Mouse (Mus musculus) layer of hippocampus, adult 8-10 months (tissue): ENCODE data around the gene Klrc2. TPM values are rescaled to one million over a fixed set of nuclear protein-coding genes. Genes with fewer than 3 reads are reported as not detected.
"Not testable (repeated sequence)": the region's sequence is repeated elsewhere in the genome, so short reads cannot be mapped to it uniquely, and the experiment has no call there.

ENCODE experiments used
- DNase-seq, 2 experiments: peaks; one replicate each; pipeline ENCODE4 v3.0.0; 2022; ENCODE audit warnings: low spot score in 2 of 2
- microRNA-seq, 2 experiments: library from miRNA; unstranded; fragments of <30 nt; microRNA quantifications; one replicate each; pipeline ENCODE4 v1.2.0; 2022
- total RNA-seq, 4 experiments: library from RNA; stranded (reverse); gene quantifications; 2 replicates each; pipeline ENCODE4 v1.2.4; 2022

Gene Klrc2
- not detected for total RNA-seq

DNA sequence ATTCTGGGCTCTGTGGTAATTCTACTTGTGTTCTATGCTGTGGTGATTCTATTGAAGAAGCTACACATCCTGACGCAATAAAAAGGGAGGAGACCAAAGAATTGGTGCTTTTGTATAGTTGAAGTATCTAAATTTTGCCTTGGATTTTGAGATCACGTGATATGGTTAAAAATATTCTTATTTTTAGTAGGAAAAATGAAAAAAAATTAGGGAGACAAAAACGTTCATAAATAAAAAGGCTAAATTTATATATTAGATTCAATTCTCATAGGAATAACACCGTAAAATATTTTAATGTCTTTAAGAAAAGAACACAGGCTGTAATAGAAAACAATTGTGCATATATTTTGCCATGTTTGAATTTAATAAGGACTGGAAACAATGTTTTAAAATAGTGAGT, at the start of gene Klrc2:
Gene Klrc2, minus strand, starts transcription at position 101 of the 400 bp plus-strand sequence.
- DNase-seq = not testable (repeated sequence)

DNA sequence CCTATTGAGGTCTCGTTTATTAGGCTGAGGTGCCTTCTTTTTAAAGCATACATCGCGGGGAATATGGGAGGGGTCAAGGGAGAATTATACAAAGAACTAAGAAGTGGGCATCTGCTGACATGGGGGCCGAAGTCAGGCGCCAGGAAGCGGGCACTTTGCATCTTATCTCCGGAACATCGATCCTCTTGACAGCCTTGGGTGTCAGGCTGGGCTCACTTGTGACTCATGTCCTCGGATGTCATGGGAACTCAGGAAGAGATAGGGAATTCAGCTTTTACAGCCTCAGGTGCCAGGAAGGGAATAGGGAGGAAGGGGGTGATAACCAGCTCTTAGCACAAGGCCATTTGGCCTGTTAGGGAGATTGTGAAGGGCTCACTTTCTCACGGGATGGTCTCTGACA, 30.9 kb upstream of the Klrc2 start:
- not testable (repeated sequence) for DNase-seq

DNA sequence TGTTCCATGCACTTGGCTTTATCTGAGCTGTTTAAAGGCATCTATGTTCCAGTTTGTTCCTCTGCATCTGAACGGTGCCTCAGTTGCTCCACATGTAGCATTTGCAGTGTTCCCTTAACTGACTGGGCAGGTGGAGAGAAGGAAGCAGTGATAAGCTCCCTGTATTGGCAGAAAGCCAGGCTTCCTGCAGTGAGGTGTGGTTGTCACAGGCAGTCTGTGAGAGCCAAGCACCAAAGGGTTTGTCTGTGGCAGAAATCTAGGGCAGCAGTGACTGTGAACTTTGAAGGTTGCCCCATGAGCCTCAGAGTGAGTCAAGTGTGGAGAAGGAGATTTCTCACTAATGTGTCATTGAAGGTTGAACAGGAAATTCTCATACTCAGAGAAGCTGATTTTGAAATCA, 19.9 kb upstream of the Klrc2 start:
- DNase-seq = no peak

DNA sequence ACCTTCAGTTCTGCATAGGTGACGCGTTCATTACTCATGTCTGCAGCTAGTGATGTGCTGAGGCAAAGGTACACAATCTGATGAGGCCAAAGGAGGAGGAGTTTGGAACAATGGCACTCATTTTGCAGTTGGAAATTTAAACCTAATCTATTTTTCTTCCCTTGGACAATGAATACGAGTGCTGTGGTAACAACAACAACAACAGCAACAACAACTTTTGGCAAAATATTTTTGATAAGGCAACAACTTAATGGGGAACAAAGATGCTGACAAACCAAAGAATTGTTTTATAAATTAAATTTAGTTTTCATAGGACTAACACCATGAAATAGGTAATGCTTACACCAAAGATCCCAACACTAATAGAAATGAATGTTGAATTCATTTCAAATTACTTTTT, 18.4 kb upstream of the Klrc2 start, which contains the start of gene Klrc1:
Gene Klrc1, minus strand, starts transcription at position 101 of the 400 bp plus-strand sequence.
- no peak for DNase-seq

DNA sequence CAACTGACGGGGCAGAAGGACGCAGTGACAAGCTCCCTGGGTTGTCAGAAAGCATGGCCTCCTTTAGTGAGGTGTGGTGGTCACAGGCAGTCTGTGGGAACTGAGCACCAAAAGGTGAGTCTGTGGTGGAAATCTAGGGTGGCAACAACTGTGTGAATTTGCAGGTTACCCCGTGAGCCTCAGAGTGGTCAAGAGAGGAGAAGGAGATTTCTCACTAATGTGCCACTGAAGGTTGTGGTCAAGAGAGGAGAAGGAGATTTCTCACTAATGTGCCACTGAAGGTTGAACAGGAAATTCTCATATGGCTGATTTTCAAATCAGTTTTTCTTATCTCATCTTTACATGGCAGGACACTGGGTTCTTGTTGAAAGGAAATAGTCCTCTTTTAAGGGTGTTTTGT, 812 bp upstream of the Klrc2 start:
- not testable (repeated sequence) for DNase-seq

DNA sequence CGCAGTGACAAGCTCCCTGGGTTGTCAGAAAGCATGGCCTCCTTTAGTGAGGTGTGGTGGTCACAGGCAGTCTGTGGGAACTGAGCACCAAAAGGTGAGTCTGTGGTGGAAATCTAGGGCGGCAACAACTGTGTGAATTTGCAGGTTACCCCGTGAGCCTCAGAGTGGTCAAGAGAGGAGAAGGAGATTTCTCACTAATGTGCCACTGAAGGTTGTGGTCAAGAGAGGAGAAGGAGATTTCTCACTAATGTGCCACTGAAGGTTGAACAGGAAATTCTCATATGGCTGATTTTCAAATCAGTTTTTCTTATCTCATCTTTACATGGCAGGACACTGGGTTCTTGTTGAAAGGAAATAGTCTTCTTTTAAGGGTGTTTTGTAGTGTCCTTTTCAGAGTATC, 16.4 kb downstream of the Klrc2 start:
- not testable (repeated sequence) for DNase-seq

DNA sequence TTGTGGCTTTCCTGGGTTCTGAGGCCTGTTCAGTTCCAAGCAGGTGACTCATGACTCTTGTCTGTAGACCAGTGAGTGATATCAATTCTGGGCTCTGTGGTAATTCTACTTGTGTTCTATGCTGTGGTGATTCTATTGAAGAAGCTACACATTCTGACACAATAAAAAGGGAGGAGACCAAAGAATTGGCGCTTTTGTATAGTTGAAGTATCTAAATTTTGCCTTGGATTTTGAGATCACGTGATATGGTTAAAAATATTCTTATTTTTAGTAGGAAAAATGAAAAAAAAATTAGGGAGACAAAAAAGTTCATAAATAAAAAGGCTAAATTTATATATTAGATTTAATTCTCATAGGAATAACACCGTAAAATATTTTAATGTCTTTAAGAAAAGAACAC, 17.3 kb downstream of the Klrc2 start, which contains the start of gene Klrc3:
Gene Klrc3, minus strand, starts transcription at position 101 of the 400 bp plus-strand sequence.
- not testable (repeated sequence) for DNase-seq

DNA sequence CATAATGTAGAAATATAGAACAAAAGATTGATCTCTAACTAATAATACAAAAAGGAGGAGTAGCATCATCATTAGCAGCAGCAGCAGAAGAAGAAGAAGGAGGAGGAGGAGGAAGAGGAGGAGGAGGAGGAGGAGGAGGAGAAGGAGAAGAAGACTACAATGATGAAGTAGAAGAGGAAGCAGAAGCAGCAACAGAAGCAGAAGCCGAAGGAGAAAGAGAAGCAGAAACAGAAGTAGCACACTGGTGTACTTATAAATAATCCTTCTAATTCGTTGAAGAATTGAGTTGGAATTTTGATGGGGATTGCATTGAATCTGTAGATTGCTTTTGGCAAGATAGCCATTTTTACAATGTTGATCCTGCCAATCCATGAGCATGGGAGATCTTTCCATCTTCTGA, 29.4 kb downstream of the Klrc2 start:
- DNase-seq = not testable (repeated sequence)

DNA sequence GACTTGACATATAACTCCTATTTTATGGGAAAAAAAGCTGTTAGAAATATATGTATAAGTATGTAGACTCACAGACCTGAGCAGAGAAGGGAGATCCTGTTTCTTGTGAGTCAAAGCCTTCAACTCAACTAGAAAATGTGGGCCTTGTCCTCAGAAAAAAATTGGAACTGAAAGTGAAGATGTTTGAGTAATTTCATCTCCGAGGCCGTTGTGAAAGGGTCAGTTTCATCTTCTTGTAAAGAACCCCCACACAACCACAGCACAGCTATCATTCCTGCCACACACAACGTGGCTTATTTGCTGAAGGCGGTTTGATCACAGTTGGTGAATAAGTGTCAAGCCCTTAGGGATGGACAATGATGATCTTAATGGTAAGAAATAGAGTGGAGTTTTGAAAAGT, 36.8 kb downstream of the Klrc2 start, which contains the start of gene Klrk1:
Gene Klrk1, minus strand, starts transcription at position 130 of the 400 bp plus-strand sequence.
- no peak for DNase-seq

DNA sequence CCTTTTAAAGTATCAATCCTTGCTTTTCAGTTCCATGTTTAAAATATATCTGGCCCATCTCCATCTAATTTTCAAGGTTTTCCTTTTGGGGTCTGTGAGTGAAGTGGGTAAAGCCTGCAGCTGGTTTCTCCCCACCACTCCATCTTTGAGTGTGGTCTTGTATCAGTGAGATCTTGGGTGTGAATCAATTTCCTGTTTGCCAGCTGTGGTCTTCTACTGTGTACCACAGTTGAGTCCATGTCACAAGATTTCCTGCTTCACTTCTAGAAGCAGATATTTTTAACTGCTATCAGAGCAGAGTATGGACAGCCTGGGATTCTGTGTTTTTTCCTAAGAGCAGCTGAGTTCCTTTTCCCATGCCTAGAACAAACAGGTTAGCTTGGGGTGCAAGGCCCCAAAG, 52.1 kb downstream of the Klrc2 start:
- no peak for DNase-seq

Small RNA genes lying within 50 kb of the gene (microRNA-seq; reads per million reads assigned to microRNA genes)
- gene Mir680-1 = 0 reads per million in 2 experiments

Other genes starting within 250 kb of the Klrc2 start
- 1 to 10 TPM; 3.2 to 4.8 (median 4.3) TPM for gene Clec1a, start 208.7 kb downstream of the Klrc2 start, total RNA-seq
- not detected for gene Olr1, start 153.5 kb downstream of the Klrc2 start, total RNA-seq
- gene Tmem52b, start 148.1 kb downstream of the Klrc2 start, total RNA-seq = not detected
- gene Gabarapl1, start 127.5 kb downstream of the Klrc2 start, total RNA-seq = 100 to 1,000 TPM; 665 to 765 (median 700) TPM
- gene Klre1, start 82.8 kb downstream of the Klrc2 start, total RNA-seq = not detected
- not detected for gene Klrd1, start 68.9 kb downstream of the Klrc2 start, total RNA-seq
- gene Klrk1, start 36.8 kb downstream of the Klrc2 start, total RNA-seq = not detected
- gene Klrc3, start 17.4 kb downstream of the Klrc2 start, total RNA-seq = not detected
- gene Klrc1, start 18.3 kb upstream of the Klrc2 start, total RNA-seq = not detected
- gene Klri1, start 56.4 kb upstream of the Klrc2 start, total RNA-seq = not detected
- not detected for gene Klri2, start 79.8 kb upstream of the Klrc2 start, total RNA-seq
- not detected for gene Gm156, start 123.6 kb upstream of the Klrc2 start, total RNA-seq
- not detected for gene Gm17631, start 202.0 kb upstream of the Klrc2 start, total RNA-seq
- not detected for gene Klra17, start 216.0 kb upstream of the Klrc2 start, total RNA-seq